Mouse (Mus musculus) right cerebral cortex, postnatal 14 days (tissue): ENCODE measurements around the gene Gm21188.
A peak's percentile ranks its signal among the peaks of the same experiment; 100 is the strongest.
"Not testable (repeated sequence)": the region's sequence is repeated elsewhere in the genome, so short reads cannot be mapped to it uniquely, and the experiment has no call there.

Experiments
- DNase-seq: peaks from one replicate; pipeline ENCODE4 v3.0.0; 2022

Gene Gm21188

GRCm38 (mm10) chr13:120026373-120026772, 25.6 kb downstream of the Gm21188 start:
- DNase-seq = not testable (repeated sequence)

GRCm38 (mm10) chr13:120025576-120025975, 26.4 kb downstream of the Gm21188 start:
- DNase-seq = peak; percentile 14

GRCm38 (mm10) chr13:120025004-120025403, 27.0 kb downstream of the Gm21188 start:
- DNase-seq = not testable (repeated sequence)

- not testable (repeated sequence) for DNase-seq
Observed at GRCm38 (mm10) chr13:120024581-120024980, 27.4 kb downstream of the Gm21188 start.

- DNase-seq = not testable (repeated sequence)
Observed at GRCm38 (mm10) chr13:120021477-120021876, 30.5 kb downstream of the Gm21188 start.

- not testable (repeated sequence) for DNase-seq
Observed at GRCm38 (mm10) chr13:120015348-120016007, 36.5 kb downstream of the Gm21188 start.

GRCm38 (mm10) chr13:120013962-120014361, 38.0 kb downstream of the Gm21188 start:
- not testable (repeated sequence) for DNase-seq

GRCm38 (mm10) chr13:120013544-120013943, 38.5 kb downstream of the Gm21188 start:
- DNase-seq = not testable (repeated sequence)

- DNase-seq = not testable (repeated sequence)
Observed at GRCm38 (mm10) chr13:120010068-120010467, 41.9 kb downstream of the Gm21188 start.

- DNase-seq = not testable (repeated sequence)
Observed at GRCm38 (mm10) chr13:119999215-119999614, 52.8 kb downstream of the Gm21188 start.

- DNase-seq = not testable (repeated sequence)
Observed at GRCm38 (mm10) chr13:119998442-119999086, 53.4 kb downstream of the Gm21188 start.

GRCm38 (mm10) chr13:119991917-119992496, 60.0 kb downstream of the Gm21188 start:
- not testable (repeated sequence) for DNase-seq

- DNase-seq = not testable (repeated sequence)
Observed at GRCm38 (mm10) chr13:119991264-119991663, 60.7 kb downstream of the Gm21188 start.
